Mouse (Mus musculus): ENCODE data around the gene Cnksr1.
"Not testable (repeated sequence)": the region's sequence is repeated elsewhere in the genome, so short reads cannot be mapped to it uniquely, and the experiment has no call there.

The Cnksr1 gene

GRCm38 (mm10) chr4:134238279-134238651 lies at the start of gene Cnksr1:
Cnksr1 (minus strand) TSS chr4:134238399.
- peak; percentile 76 to 85 for DNase-seq (ENCODE audit: low spot score in 2 of 2)

- peak; percentile 69 to 74 for DNase-seq (ENCODE audit: low spot score in 2 of 2)
These were observed 49.4 kb upstream of the Cnksr1 start, which contains the start of gene Pdik1l for GRCm38 (mm10) chr4:134287575-134288025. Pdik1l (minus strand) TSS chr4:134287895.

- peak; percentile 97 to 98 for DNase-seq (ENCODE audit: low spot score in 2 of 2)
These were observed 49.0 kb upstream of the Cnksr1 start for GRCm38 (mm10) chr4:134287168-134287564.

GRCm38 (mm10) chr4:134286226-134287167 lies 48.3 kb upstream of the Cnksr1 start:
- no peak for DNase-seq (ENCODE audit: low spot score in 2 of 2)

GRCm38 (mm10) chr4:134284942-134285341 lies 46.7 kb upstream of the Cnksr1 start:
- no peak for DNase-seq (ENCODE audit: low spot score in 2 of 2)

- peak in 1 of 2 experiments; percentile 56 for DNase-seq (ENCODE audit: low spot score in 2 of 2)
These were observed 35.5 kb upstream of the Cnksr1 start for GRCm38 (mm10) chr4:134273417-134274345.

- no peak for DNase-seq (ENCODE audit: low spot score in 2 of 2)
These were observed 34.7 kb upstream of the Cnksr1 start for GRCm38 (mm10) chr4:134272731-134273416.

GRCm38 (mm10) chr4:134271979-134272378 lies 33.8 kb upstream of the Cnksr1 start:
- no peak for DNase-seq (ENCODE audit: low spot score in 2 of 2)

- not testable (repeated sequence) for DNase-seq (ENCODE audit: low spot score in 2 of 2)
These were observed 31.4 kb upstream of the Cnksr1 start for GRCm38 (mm10) chr4:134269622-134270021.

GRCm38 (mm10) chr4:134268102-134268655 lies 30.0 kb upstream of the Cnksr1 start:
- no peak for DNase-seq (ENCODE audit: low spot score in 2 of 2)

- DNase-seq (ENCODE audit: low spot score in 2 of 2), result no peak
These were observed 27.8 kb upstream of the Cnksr1 start for GRCm38 (mm10) chr4:134265860-134266585.

GRCm38 (mm10) chr4:134263191-134263590 lies 25.0 kb upstream of the Cnksr1 start:
- peak in 1 of 2 experiments; percentile 78 for DNase-seq (ENCODE audit: low spot score in 2 of 2)

GRCm38 (mm10) chr4:134258354-134258753 lies 20.2 kb upstream of the Cnksr1 start:
- DNase-seq (ENCODE audit: low spot score in 2 of 2), result no peak

- no peak for DNase-seq (ENCODE audit: low spot score in 2 of 2)
These were observed 19.2 kb upstream of the Cnksr1 start for GRCm38 (mm10) chr4:134257198-134258009.

- no peak for DNase-seq (ENCODE audit: low spot score in 2 of 2)
These were observed 18.4 kb upstream of the Cnksr1 start for GRCm38 (mm10) chr4:134256407-134257197.

- no peak for DNase-seq (ENCODE audit: low spot score in 2 of 2)
These were observed 17.7 kb upstream of the Cnksr1 start for GRCm38 (mm10) chr4:134255854-134256253.

GRCm38 (mm10) chr4:134254835-134255234 lies 16.6 kb upstream of the Cnksr1 start:
- no peak for DNase-seq (ENCODE audit: low spot score in 2 of 2)

- DNase-seq (ENCODE audit: low spot score in 2 of 2), result no peak
These were observed 15.6 kb upstream of the Cnksr1 start, which contains the start of gene Grrp1 for GRCm38 (mm10) chr4:134253722-134254324. Grrp1 (minus strand) TSS chr4:134254106.

Measured in urinary bladder, postnatal 4 days (tissue).